Mouse (Mus musculus) adrenal gland, adult 8-10 months (tissue): ENCODE results near the gene Camta1. TPM values are rescaled to one million over a fixed set of nuclear protein-coding genes. Genes with fewer than 3 reads are reported as not detected.

ENCODE experiments used
- DNase-seq: peaks from one replicate; pipeline ENCODE4 v3.0.0; 2022
- total RNA-seq, 4 experiments: library from RNA; stranded (reverse); gene quantifications; 2 replicates each; pipeline ENCODE4 v1.2.4; 2022

Camta1 gene
- total RNA-seq, 4 experiments from 2014 or later = 23.6 to 59.6 (median 36.5) TPM

DNA sequence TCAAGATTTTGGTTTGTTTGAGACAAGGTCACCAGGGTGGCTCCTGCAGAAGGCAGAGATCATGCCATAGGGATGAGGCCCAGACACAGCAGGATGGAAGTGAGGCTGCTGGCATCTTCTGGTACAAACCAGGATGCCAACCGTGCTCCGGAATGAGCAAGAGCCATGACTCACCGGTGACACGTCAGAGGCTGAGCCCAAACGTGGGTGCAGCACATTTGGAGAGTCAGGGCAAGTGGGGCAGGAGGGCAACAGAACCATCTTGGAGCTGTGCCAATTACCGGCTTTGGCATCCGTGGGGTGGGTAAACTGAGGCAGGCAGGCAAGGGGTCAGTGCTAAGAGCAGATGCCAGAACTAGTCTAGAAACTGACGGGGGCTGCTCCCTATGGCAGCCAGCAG is 888.4 kb downstream of the Camta1 start:
- peak; percentile 29 for DNase-seq

DNA sequence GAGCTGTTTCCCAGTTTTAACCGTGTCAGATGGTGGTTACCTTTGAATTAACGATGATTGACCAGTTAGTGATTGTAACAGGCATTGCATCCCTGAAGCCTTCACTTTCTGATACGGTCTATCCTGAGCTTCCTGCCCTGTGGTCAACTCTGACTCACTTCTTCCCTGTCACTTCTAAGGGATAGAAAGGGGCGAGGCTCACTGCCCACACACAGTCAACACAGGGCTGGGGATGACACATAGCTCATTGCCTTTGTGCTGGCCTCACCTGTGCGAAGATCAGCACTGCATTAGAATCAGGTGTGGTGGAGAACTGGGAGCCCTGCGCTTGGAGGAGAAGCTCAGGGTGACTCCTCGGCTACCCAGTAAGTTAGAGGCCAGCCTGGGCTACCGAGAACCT is 892.7 kb downstream of the Camta1 start:
- DNase-seq = no peak

DNA sequence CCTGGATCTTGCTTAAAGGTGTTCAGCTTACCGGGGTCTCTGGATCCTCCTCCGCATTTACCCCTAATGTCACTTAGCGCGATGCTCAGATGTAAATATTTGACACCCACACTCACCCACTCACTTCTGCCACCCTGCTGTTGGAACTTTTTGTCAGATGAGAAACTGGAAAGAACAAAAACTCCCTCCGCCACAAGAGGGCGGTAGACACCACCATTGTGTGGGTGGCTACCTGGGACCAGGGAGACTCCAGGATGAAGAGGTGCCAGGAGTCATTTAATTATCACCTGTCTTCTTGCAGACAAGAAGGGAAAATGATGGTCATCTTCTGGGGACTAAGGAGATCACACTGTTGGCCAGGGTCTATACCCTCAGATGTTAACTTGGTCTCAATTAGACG is 895.1 kb downstream of the Camta1 start:
- DNase-seq = peak; percentile 18

DNA sequence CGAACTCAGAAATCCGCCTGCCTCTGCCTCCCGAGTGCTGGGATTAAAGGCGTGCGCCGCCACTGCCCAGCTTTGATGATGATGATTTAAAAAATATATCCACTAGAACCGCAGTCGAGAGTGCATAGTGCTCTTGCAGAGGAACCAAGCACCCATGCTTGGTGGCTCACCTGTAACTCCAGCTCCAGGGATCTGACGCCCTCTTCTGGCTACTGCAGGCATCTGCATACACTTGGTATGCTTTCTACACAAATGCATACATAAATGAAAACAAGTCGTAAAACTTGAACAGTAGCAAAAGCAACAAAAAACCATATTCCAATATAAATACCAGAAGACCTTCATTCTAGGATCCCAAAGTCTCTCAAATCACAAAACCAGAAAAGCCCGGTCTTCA is 896.1 kb downstream of the Camta1 start:
- no peak for DNase-seq

DNA sequence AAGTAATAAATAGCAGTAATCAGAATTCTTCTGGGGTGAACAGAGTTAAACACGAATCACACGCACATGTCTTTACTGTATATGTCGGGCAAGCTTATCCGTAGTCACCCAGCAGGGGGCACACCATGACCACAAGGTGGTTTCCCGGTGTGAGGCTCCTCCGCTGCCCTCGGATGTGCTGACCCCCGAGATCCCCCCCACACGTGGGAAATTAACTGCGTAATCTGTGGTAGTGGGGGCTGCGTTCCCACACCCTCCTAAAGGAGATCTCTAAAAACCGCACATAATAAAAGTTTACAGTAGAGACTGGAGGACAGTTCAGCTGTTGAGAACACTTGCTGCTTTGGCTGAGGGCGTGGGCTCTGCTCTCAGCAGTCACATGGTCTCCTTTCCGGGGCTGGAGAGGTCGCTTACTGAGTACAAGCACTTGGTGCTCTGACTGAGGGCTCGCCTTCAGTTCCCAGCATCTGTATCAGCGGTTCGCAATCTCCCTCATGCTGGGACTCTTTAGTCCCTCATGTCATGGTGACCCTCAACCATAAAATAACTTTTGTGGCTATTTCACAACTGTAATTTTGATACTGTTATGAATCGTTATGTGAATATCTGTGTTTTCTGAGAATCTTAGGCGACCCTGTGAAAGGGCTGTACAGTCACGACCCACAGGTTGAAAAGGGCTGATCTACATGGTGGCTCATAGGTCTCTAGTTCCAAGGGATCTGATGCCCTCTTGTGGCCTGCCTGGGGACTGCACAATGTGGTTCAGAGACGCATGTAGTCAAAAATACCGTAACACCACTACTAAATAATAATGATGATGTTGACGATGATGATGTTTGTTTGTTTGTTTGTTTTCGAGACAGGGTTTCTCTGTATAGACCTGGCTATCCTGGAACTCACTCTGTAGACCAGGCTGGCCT is 896.8 kb downstream of the Camta1 start:
- peak; percentile 51 for DNase-seq

DNA sequence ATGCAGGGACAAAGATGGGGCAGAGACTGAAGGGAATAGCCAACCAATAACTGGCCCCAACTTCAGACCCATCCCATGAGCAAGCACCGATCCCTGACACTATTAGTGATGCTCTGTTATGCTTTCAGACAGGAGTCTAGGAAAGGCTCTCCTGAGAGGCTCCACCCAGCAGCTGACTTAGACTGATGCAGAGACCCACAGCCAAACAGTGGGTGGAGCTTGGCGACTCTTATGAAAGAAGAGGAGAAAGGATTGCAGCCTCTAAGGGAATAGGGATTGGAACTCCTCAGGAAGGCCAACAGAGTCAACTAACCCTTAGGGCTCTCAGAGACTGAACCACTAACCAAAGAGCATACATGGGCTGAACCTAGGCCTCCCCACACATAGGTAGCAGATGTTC is 898.0 kb downstream of the Camta1 start:
- DNase-seq = no peak

DNA sequence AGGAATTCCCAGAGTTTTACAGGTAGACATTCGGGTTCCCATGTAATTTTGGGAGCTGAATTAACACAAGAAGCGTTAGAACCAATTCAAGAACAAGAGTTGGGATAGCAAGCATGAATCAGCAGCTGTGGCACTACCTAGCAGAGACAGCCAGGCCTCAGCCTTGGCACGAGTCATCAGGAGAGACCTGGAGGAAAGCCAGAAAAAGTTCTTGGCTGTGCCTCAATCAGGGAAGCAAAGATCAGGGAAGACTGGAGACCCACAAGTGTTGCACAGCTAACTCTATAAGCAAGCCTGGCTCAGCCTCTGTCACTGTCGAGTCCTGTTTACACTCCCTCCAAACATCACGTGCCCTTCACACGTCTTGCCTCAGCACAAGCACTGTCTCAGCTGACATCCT is 899.4 kb downstream of the Camta1 start:
- peak; percentile 71 for DNase-seq

DNA sequence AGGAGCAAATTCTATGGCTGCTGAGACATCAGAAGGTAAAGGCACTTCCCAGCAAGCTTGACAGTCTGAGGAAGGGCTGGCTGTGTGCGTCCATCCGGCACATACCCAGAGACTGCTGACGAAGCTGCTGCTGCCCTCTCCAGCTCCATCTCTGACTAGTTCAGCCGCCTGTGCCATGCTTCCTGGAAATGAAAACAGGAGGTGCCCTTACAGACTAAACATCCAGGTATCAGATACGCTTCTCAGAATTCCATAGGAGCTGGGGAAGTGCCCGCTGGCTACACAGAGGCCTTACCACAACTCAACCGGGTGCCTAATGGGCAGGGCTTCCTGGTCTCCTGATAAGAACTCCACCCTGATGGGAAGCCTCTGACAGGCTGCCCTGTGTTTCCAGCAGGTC is 903.1 kb downstream of the Camta1 start:
- DNase-seq = no peak

DNA sequence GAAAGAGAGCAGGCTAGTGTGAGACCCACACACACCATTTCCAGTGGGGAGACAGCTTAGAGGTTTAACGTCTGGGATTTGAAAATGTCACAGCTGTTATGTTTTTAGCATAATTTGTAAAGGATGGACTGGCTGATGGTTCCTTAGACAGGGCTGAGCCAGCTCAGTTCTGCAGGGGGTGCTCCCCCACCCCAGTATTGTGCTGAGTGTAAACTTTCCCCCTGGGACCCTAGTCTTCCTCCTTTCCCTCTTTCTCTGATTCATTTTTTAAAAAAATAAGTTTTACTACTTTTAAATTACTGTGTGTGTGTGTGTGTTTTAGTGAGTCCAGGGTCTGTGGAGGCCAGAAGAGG is 904.6 kb downstream of the Camta1 start:
- DNase-seq = no peak

DNA sequence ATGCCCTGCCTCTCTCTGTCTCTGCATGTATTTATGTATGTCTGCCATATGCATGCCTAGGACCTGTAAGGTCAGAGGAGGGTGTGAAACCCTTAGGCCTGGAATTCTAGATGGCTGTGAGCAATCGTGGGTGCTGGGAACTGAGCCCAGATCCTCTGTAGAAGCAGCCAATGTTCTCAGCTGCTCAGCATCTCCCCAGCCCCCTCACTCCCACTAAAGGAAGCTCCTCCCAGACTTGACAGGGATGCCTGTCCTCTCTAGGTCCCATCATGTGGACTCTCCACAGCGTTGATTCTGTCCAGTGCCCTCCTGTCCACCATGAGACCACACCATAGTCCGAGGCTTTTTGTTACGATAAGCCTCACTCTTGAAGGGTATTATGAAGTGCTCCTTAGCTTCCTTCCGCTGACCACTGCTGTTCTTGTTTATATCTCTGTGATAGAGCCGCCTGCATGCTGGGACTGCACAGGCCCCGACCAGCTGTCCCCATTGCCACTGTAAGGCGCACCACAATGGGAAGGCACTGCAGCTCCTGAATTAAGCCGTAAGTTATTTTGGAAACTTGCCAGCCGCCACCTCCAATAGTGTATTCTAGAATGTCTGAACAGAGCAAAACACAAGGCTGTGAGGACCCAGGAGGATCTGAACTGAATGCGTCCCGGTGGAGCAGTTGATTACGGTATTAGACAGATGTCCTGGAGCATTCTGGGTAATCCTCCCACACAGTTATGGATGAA is 905.1 kb downstream of the Camta1 start:
- no peak for DNase-seq

DNA sequence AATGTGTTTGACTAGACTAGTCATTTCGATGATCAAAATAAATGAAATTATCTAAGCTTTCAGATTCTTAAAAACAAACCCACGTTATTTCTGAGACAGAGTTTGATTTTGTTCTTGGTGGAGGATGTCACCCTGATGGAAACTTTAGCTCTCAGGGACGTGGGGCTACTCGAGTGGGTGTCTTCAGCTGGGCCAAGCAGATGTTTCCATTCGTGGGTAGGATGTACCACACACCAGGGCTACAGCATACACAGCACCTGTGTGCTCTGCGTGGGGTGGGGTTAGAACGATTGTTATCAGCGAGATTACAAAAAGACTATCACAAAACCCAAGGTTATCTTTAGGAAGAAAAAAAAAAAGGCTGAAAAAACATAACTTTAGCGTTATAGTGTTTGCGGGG is 910.7 kb downstream of the Camta1 start:
- no peak for DNase-seq

DNA sequence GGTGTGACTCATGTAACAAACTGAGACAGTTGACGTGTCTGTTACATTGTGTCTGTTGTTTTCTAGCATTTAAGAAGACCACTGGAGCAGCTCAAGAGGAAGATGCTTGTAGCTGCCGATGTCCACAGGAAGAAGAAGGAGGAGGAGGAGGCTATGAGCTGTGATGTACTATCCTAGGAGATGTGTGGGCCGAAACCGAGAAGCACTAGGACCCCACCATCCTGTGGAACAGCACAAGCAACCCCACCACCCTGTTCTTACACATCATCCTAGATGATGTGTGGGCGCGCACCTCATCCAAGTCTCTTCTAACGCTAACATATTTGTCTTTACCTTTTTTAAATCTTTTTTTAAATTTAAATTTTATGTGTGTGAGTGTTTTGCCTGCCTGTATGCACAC is 917.0 kb downstream of the Camta1 start:
- no peak for DNase-seq

DNA sequence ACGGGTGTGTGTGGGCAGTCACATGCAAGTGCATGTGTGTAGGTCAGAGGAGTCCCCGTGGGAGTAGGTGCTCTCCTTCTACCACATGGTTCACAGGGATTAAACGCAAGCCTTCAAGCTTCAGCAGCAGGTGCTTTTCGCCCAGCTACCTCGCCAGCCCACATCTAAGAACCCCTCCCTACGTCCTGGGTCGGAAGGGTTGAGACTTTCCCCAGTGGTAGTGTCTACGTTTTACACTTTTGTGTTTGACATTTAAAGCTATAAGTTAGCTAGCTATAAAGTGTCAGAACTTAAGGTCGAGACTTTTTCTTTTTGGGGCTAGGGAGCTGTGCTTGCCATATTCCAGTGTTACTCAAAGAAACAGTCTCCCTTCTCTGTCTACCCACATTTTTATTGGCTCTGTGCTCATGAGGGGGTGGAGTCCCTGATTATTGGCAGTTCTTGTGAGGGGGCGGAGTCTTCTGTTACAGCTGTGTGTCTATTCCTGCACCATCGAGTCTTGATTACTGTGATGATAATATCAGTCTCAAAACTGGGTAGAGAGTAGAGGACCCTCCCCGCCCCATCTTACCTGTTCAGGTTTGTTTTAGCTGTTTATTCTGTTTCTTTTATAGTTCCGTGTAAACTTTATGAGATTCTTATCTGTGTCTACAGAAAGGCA is 921.6 kb downstream of the Camta1 start:
- no peak for DNase-seq

DNA sequence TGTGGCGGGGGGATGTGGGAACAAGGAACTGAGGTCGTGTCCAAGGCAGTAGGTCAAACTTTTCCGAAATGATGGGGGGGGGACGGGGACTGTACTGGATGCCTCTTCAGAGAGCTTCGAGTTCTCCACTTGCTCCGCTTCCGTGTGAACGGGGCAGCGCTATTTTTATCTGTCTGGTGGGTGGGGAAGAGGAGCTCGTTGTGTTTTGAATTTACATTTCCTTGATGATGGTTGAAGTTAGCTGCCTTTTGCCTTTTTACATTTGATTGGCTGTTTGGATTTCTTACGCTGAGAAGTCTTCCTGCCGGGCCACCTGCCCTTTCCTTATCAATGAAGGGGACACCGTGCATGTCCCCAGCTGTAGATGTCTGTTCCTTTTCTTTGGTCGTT is 923.6 kb downstream of the Camta1 start:
- DNase-seq = no peak

DNA sequence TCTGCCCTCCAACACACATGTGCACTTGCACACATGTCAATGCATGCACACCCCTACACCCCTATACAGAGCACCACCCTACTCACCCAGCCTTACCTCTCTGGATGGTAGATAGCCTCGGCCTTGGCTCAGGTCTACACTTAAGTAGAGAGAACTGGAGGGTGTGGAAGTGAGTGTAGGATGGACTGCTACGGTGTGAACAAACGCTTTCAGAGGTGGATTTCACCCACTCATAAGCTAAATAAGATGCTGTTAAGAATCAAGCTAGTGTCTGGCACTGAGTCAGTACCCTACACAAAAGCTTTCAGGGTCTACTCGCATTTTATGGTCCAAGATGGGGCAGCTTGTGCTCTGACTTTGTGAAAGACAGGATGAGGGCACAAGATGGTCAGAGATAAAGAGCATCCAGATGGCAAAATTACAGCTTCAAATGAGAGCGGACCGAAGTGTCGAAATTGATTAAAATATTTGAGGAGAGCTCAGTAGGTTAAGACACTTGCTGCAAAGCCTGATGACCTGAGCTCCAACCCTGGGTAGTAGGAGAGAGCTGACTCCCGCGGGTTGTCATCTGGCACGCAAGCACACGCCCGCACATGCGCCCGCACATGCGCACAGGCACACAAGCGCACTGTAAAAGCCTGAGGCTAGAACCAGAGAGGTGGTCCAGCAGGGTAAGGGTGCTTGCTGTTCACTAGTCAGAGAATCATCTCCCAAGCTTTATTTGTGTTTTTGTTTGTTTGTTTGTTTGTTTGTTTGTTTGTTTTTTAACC is 924.2 kb downstream of the Camta1 start:
- DNase-seq = no peak

DNA sequence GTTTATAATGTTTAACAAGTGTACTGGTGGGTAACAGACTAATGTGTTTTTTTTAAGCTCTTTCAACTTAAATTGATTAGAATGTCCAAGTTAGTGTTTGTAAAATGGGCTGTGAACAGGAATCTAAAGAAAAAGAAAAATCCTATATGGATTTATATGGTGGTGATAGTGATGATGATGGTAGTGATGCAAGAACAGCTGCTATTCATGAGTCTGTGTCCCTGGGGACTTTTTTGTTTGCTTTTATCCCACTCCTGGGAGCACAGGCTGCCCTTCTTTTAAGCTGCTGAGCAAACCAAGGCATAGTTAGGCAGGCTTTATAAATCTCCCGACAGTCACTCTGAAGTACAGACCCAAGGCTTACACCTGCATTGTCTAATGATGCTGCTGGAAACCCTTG is 928.2 kb downstream of the Camta1 start:
- DNase-seq = no peak

DNA sequence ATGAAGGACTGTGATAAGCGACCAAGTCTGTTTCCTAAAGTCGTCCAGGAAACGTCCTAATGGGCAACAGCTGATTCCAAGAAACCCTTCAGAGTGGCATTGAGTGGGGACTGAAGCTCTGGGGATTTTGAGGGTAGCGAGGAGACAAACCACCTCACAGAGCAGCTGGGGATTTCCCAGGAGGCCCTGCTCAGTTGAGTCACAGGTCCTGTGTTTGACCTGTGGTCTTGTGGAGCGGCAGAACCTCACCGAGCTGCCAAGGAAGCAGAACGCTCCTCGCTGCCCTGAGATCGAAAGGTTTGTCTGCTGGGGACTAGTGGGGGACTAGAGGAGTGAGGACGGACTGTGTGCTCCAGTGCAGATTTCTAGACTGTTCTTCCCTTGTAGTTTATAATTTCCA is 933.9 kb downstream of the Camta1 start:
- no peak for DNase-seq

DNA sequence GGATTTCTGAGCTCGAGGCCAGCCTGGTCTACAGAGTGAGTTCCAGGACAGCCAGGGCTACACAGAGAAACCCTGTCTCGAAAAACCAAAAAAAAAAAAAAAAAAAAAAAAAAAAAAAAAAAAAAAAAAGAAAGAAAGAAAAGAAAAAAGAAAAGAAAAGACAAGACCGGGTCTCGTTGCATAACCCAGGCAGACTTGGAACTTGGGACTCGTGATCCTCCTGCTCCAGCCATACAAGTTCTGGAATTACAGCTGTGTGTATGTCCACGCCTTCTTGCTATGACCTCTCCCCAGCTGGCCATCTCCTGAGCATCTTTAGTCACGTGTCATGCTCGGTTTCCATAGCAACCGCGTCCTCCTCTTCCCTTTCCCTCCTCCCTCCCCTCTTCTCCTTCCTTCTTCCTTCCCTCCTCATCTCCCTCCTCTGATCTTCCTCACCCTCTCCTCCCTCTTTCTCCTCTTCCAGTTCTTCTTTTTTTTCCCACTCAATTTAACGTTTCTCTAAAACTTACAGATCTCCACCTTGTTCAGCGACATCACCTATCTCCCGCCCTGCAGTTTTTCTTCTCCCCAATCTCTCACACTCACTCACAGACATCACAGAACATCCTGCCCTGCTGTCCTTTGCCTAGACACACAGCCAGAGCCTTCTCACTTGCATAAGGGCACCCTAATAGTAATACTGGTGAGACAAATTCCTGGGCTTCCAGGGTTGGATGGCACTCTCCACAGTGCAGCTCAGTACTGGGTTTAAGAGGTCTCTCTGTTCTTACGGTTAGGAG is 934.6 kb downstream of the Camta1 start:
- DNase-seq = no peak

DNA sequence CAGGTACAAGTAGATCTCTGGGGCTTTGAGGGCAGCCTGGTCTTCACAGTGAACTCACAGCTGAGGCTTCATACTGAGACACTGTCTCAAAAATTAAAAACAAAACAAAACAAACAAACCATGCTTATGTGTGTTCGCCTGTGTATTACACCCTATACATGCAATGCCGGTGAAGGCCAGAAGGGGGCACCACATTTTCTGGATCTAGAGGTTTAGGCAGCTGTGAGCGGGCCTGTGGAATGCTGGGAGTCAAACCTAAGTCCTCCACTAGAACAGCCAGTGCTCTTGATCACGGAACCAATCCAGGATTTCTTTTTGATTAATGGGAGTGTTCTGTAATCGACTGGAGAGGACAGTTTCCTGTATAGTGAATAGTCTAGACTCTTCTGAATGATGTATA is 935.8 kb downstream of the Camta1 start:
- no peak for DNase-seq

DNA sequence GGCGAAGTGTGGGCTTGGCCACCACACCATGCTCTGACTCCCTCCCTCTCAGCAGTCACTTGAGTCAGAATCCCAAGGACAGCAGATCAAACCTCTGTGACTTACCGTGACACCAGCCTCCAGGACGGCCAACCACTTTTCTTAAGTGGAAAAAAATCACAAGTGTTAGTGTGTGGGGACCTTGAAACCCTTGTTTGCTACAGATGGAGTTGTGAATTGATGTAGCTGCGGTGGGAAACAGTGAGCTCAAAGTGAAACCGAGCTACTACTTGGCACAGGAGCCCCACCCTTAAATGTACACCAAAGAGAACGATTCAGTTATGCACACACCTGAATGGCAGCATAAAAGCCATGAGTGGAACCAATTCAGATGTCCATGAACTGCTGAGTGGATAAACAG is 936.7 kb downstream of the Camta1 start:
- no peak for DNase-seq

DNA sequence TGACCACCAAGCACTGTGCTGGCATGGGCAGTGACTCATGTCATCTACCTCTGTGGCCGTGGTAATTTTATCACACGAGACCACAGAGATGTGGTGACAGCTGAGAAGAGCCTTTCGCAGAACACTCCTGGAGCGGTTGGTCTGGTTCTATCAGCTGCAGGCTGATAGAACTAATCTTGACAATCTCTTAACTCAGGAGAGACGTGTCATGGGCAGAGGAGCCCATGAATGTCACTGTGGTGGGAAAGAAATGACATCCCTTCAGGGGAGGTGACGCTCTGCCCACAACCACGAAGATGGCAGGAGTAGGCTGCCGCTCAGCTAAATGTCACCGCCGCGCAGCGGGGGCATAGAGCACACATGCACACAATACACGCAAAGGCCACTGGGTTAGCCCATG is 937.4 kb downstream of the Camta1 start:
- DNase-seq = no peak

DNA sequence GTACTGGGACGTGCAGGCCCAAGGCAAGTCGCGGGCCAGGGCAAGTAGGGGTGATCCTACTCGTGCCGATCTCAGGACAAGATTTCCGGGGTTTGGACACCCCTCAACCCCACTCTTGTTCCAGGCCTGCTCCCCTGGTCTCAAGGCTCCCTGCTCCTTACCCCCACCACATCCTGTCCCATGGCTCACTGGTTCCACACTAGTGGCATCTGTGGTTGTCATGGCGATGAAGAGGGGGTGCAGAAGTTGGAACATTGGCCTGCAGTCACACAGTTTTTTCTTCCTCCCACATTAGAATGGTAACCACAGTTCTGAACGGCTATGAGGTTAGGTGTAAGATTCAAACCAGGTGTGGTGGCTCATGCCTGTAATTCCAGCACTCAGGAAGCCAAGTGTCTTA is 940.5 kb downstream of the Camta1 start:
- no peak for DNase-seq
